In the genomic region with DNA sequence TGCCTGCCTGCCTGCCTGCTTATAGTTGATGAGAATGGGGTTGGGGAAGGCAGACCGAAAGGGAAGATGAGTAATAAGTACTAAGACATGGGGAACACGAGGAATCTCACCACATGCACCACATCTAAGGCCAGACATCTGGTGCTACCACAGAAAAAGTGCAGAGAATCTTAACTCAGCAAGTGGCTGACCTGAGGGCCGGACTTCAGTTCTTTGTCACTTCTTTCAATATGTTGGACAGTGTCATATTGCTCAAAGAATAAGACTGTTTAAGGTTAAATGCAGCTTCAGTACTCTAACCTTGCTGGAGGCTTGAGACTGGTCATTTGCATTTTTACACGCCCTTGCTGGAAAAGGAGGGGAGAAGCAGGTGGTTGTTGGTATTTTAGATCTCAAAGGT, we compare ENCODE assay signal across 15 mouse cellular contexts.
"Had no signal": no experiment of that assay in that cellular context is flagged by ENCODE, and none has a peak within 500 bp of the region (broad histone marks: within the 10 kb centered on the region; RNA-seq: fewer than 3 reads in every experiment).

No protein-coding gene starts in this region.

- H3K4me1 ChIP-seq: liver, embryonic 15.5 days; stomach, embryonic 15.5 days had no signal

- DNase-seq: kidney, adult 8-10 months; kidney, postnatal 25 days; layer of hippocampus, adult 9-11 months; layer of hippocampus, postnatal 36 days; lung, adult 2 months; lung, postnatal 36 days; midbrain, embryonic 14.5 days; retina, postnatal 1 day; right cerebral cortex, postnatal 4 days had no signal

- H3K27ac ChIP-seq: limb, embryonic 12.5 days; liver, embryonic 15.5 days; midbrain, embryonic 10.5 days; neural tube, embryonic 13.5 days; stomach, embryonic 15.5 days had no signal

- H3K9me3 ChIP-seq: limb, embryonic 12.5 days; liver, embryonic 15.5 days; midbrain, embryonic 10.5 days; neural tube, embryonic 13.5 days; stomach, embryonic 15.5 days had no signal

- H3K27me3 ChIP-seq: liver, embryonic 15.5 days; neural tube, embryonic 13.5 days; stomach, embryonic 15.5 days had no signal

- H3K36me3 ChIP-seq: limb, embryonic 12.5 days; liver, embryonic 15.5 days; midbrain, embryonic 10.5 days; neural tube, embryonic 13.5 days; stomach, embryonic 15.5 days had no signal

- H3K4me3 ChIP-seq: limb, embryonic 12.5 days; liver, embryonic 15.5 days; midbrain, embryonic 10.5 days; myocyte; neural tube, embryonic 13.5 days; stomach, embryonic 15.5 days had no signal
